Mouse (Mus musculus) heart, adult 11 months (tissue): ENCODE measurements at regions not wholly inside any gene's neighbourhood (a gene's known extent, or its start where the extent isn't known, plus 50 kb on each side); places are given as distances from the start of the nearest gene placed in this dataset.
A peak's percentile ranks its signal among the peaks of the same experiment; 100 is the strongest.

Source experiments
- DNase-seq: peaks from one replicate; pipeline ENCODE4 v3.0.0; 2022

DNA sequence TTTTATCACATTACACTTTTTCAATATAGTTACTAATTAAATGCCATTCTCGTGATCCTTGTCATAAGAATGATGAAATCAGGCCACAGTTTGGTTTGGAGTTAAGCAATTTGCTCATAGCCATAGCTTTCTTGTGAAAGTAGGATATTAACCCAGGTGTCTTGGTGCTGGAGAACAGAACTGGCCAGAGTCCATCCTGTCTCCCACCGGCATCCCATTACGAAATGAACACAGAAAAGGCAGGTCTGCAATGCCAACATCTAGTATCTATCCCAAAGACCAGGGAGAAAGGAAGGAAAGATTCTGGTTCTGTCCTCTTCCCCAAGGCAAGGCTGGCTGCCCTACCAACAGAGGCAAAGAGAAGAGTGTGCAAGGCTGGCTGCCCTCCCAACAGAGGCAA is 61.6 kb upstream of the Avpr1a start:
- DNase-seq, result peak; percentile 29

DNA sequence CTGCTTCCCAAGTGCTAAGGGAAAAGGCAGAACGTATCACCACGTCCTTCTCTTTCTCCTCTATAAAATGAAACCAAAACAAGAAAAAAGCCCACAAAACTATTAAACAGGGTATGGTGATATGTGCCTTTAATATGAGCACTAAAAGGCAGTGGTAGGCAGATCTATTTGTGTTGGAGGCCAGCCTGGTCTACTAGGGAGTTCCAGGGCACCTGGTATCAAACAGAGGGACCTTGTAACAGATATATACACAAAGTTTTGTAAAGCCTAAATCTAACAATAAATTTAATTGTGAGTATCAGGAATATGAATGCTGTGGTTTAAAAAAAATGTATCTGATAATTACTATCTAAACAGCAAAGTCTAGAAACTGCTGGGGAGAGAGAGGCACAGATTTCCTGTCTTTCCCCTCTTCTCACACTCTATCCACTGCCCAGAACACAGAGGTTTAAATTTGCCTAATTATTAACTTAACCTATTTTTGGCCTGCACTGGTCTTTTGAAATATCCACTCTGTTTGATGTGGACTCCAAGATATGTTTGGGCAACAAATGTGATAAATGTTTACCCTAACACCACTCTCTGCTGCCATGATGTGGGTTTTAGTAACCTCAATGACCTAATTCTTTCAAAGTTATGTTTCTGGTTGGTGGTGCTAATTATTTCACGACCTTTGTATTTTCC is 68.5 kb upstream of the Avpr1a start:
- DNase-seq, result no peak

DNA sequence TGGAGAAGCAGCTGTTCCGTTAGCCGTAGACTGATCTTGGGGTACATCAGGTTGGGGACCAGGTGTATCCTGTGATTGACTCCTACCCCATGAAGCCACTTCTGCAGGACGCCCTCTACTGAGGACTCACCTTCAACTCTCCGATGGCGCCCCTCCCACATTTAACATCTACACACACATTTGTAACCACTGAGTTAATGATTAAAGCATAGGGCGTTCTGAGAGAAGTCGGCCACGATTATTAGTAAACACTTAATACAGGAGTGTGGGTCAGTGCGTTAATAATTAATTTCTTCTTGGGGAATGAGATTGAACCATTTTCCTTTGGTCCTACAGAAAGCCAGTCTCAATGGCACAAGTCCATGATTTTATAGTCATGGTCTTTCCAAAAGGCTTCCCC is 105.0 kb upstream of the Avpr1a start:
- no peak for DNase-seq

DNA sequence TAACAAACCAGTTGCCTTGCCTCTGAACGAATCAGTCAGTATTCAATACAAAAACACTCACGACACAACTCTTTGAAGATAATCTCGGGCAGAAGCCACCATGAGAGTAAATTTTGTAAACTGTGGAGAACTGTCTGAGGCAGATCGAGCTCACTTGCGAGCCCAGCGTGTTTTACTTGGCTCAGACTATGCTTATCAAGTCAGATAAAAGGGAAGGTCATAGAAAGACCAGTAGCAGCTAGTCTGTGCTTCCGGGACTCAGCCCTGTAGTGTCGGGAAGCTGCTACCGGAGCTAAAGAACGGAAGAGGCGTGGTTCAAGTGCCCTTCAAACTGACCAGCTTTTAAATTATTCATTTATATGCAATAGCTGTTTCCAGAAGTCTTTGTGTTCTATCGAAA is 105.9 kb upstream of the Avpr1a start:
- DNase-seq, result no peak

DNA sequence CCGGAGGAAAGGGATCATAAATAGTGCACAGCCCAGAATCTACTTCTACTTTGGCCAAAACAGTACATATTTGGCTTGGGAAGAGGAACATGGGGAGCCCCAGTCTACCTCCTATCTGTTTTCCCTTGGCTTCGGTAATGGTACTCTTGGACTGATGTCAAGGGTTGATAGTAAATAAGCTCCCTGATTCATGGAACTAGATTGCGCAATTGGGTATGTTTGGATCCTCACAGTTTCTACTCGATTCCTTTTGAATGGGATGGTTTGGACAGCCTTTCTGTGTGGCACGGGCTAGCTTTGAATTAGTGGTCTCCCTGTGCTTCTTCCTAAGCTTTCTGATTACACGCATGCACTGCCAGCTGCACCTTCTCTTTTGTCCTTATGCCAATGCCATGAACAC is 121.4 kb upstream of the Avpr1a start:
- peak; percentile 84 for DNase-seq

DNA sequence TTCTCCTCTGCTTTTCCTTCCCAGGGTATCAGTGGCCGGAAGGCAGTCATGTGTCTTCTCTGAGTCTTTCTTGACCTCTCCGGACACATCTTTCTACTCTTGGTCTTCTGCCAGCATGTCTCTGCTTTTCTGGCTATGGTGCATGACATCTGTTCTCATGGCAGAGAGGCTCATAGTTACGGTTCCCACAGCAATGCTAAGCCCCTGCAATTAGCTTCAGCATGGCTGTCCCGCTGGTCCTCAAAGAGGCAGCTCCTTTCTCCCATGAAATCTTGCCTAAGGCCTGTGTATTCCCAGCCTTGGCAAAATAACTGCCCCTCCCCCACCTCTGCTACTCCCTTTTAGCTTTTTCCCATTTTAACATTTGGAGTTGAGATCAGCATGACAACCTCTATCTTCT is 129.4 kb upstream of the Avpr1a start:
- peak; percentile 96 for DNase-seq

DNA sequence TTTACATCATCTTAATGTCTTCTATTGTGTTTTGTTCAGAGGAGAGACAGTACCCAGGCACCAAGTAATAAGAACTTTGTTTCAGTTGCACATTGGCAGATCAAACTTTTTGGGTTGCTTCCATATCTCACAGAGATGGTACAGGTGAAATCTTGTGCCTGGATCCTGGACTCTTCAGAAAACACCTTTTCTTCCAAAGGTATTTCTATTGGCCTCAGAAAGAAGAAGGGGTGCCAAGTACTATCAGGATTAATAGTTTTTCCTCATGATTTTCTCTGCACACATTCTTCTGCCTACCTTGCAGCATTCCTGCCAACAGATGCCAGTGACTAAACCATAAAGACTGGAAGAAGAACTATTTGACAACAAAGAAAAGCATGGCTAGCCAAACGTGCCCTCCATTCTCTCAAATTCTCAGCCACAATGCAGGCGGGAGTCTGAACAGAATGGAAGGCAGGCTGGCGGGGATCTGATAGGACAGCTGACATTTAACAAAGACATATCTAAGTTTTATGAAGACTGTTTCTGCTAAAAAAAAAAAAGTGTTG is 137.6 kb upstream of the Avpr1a start:
- DNase-seq, result no peak

DNA sequence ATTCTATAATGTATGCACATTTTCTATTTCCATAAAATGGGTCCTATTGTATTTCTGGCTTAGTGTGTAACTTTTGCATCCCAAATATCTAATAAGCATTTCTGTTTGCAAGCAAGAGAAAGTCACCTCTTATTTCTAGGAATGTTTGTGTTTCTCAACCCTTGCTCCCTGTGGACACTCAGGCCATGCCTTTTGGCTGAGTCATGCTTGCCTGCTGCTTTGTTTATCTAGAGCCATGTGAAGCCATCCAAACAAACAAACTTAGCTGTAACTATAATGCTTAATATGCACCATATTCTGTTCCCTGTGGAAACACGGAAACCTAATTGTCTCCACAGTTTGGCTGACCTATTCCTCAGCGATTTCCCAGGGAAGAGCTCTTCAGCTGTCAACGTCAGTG is 139.6 kb upstream of the Avpr1a start:
- DNase-seq, result peak; percentile 91

DNA sequence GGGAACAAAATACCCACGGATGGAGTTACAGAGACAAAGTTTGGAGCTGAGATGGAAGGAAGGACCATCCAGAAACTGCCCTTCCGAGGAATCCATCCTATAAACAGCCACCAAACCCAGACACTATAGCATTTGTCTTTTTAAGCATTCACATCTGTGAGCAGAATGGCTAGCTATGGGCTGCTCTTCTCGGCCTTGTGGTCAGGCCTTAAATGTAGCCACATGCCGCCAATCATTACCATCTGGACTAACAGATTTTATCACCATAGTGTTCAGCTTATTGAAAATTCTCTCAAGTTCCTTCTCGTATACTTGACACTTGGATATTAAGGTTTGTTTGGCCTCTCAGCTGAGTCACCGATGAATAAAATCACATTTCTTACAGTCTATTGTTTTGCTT is 146.0 kb upstream of the Avpr1a start:
- no peak for DNase-seq

DNA sequence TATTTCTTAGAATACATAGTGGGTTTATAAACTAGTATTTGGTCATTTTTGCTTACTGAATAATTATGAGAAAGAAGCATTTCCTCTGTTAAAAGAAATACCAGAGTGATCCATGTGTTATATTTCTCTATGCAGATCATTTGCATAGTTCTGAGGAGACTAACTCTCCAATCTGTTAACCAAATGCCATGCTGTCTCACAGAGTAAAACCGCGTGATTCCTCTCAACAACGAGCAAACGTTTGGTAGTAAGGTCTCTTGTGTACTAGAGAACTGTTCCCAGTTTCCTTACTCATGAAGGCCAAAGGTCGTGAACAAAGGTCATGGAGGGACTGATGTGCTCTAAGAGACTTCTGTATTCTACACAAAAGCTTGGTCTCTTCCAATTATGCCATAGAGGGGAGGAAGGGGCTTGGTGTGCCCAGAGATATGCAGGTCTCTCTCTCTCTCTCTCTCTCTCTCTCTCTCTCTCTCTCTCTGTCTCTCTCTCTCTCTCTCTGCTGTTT is 152.3 kb upstream of the Avpr1a start:
- DNase-seq, result no peak

DNA sequence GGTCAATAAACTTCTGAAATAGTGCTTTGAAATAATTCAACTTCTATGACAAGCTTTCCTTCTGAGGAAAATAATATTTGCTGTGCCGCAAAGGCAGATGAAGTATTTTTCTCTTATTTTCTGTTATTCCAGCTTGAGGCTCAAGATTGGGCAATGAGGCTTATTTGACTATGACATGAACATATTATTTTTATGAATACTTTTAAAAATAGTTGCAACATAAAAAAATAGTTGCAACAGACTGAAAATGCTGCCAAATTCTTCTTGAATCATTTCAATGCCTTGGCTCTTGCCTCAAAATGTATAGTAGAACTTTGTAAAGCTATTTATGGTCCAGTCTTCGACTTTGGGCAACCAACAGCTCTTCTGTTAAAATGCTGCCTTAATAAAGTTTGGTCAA is 156.7 kb upstream of the Avpr1a start:
- no peak for DNase-seq

DNA sequence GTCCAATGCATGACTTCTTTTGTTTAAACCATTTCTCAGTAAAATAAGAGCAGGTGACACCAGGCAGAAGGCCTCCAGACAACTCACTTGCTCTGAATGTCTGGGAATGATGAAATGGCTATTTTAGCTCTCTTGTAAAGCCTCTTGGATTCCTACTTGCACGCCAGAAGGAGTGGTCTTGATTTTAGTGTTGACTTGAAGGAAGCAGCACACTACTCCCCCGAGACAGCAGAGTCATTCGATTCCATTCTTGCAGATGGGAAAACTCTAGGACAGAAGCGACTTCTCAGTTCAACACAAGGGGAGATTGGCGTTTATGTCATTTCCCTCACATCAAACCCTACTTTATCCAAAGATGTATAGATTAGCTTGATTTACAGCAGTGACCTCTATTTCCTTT is 157.2 kb upstream of the Avpr1a start:
- peak; percentile 93 for DNase-seq

DNA sequence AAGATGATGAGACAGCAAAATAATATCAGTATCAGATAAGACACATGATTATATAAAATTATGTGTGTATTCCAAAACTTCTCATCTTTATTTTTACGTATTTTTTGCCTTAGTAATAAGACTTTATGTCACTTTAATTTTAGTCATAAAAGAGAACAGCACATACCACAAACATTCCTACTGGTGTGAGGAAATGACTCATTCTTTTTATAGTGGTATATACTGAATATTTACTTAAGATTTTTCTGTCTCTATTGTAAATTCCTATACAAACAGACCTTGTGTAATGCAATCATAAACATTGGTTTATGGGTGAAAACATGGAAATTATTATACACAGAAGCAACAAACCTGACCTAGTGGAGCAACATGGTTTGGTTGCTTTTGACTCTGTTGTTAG is 173.4 kb upstream of the Avpr1a start:
- no peak for DNase-seq

DNA sequence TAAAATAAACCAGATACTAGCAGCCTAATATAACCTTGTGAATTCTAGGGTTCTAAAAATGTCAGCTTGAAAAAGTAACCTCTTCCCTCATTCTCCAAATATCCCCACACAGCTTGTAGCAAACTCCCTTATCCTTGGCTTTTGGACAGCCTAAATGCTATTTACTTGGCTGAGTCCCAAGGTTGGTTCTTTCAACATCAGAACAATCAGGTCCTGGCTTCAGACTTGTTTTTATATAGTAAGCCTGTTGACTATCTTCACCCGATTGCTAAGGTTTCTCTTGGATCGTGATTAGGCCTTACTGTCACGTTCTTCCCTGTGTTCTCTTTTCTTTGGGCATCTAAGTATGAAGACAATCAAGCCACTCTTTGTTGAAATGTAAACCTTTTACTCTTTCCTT is 174.1 kb upstream of the Avpr1a start:
- no peak for DNase-seq

DNA sequence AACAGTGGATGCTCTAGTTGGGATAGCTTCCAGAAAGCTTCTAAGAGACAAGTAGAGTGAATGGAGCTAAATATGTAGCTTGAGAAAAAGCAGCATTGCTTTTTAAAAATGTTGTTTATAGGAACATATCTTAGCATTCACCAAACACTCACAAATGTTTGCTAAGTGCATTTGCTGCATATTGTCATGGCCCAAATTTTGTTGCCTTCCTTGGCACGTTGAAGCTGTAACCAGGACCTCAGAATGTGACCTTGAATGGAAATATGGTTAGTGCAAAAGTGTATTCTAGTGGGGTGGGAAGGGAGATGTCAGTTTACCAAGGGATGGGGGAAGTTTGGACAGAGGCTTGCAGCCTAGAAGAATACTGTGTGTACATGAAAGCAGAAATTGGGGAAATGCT is 166.9 kb upstream of the Rxylt1 start:
- DNase-seq, result peak; percentile 37

DNA sequence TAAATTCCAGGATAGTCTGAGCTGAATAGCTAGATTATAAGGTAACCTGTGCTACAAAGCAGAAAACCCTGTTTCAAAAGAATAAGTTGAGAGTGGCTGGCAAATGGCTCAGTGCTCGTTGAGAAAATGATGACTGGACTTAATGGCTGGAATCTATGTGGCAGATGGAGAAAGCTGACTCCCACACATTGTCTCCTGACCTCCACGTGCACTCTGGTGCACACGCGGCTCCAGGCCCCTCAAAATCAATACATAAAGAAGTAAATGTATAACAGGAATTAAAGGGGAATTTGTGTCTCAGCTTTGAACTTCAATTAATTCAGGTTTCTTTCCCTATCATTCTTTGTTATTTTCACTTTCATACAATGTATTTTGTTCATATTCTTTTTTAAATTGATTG is 162.2 kb upstream of the Rxylt1 start:
- peak; percentile 4 for DNase-seq

DNA sequence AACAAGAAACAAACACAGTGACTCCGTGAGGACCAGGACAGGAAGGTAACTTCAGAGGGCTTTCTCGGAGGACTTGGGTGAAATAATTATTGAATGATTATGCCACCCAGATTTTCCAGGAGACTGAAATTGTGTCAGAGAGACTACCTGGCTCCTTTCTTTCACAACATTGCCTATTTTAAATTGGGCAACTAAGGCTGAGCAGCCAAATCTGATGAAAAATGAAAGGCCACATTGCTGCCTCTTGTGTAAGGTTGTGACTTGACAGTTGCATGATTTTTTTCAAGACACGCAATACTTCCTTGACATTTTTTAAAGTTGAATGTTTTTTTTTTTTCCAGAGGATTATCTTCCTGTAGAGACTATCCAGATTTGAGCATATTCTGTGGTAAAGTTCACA is 161.5 kb upstream of the Rxylt1 start:
- DNase-seq, result peak; percentile 49

DNA sequence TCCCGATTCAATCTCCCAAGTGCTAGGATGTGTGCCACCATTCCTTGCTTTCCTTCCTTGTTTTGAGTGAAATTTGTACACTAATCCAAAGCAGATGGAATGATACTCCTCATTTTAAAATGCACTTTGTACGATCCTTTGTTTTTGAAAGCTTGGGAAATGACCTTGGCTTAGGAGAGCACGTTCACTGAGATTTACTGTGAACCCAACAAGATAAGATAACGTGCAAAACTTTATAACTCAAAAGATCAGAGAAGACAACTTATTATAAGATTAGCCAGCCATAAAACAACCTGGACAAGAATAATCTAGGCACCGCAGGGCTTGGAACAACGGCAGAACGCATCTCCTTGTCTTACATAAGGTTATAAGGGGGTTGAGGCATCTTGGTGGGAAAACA is 134.6 kb upstream of the Rxylt1 start:
- DNase-seq, result no peak

DNA sequence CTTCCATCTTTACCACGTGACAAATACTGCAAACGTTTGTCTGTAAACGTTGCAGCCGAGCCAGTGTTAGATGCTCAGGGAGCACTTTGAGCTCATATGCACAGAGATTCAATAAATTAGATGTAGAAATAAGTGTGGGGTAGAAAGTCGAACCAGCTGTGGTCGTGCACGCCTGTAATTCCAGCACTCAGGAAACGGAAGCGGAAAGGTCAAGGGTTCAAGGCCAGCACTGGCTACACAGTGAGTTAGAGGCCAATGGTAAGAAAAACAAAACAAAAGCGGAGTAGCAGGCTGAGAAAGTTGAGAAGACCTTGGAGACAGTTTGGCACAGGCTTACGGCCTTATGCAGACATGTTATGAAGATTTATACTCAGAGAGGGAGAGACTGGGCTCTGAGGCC is 133.6 kb upstream of the Rxylt1 start:
- peak; percentile 86 for DNase-seq

DNA sequence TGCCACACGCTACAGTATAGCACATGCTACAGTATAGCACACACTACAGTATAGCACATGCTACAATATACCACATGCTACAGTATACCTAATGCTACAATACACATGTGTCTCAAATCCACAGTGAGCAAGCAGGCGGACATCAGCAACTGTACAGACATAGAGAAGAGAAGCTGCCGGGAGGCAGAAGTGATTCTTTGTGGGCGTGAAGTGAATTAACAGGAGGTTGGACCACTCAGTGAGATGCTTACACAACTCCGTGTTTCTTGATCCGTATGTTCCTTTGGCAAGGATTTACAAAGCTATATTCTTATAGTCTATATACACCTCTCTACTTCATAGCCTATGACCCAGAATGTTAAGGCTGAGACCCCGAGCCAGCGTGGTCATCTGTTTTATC is 128.5 kb upstream of the Rxylt1 start:
- peak; percentile 43 for DNase-seq

DNA sequence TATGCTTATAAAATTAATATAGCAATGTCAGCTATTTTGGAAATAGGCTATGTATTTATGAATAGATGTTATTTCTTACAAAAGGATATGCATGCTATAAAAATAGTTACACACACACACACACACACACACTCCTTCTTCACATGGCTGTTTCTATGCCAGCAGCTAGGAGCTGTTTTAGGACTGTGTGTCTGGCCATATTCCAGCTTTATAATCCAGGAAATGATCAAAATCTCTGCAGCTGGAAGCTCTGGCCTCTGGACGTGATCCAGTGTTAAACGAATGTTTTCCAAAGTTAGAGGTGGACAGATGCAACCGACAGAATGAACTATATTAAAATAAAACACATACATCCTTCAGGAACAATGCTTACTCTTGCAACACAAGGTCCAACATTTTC is 125.9 kb upstream of the Rxylt1 start:
- DNase-seq, result no peak

DNA sequence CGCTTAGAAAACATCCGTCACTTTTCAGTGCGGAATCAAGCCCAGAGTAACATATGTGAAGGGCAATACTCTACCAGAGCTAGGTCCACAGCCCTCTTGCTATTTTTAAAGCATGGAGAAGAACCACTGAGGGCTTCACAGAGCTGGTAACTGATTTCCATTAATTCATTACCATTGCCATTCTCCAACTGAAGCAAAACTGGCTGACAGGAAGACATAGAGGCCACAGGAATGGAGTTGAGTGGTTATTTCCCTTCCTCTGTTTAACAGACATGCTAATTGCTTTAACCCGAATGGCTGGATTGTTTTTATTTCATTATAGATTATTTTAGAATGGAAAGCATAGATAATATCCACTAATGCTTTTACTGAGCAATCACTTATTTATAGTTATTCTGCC is 120.4 kb upstream of the Rxylt1 start:
- no peak for DNase-seq

DNA sequence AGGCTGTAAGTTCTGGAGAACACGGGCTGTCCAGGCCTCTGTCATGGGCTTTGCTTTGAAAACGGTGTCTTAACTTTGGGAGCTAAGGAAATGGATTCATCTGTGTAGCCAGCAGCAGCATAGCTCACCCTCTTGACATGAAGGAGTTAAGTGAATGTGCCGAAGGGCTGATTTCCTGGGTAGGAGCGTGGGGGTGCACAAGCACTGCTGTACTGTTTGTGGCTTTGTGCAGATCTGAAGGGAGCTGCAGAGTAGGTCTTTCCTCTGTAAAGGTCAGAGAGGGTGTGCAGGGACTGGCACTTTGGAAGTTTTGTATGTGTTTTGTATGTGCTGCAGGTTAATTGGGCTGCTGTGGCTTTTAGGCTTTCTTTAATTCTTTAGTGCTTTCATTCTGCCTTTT is 102.6 kb upstream of the Rxylt1 start:
- DNase-seq, result no peak

DNA sequence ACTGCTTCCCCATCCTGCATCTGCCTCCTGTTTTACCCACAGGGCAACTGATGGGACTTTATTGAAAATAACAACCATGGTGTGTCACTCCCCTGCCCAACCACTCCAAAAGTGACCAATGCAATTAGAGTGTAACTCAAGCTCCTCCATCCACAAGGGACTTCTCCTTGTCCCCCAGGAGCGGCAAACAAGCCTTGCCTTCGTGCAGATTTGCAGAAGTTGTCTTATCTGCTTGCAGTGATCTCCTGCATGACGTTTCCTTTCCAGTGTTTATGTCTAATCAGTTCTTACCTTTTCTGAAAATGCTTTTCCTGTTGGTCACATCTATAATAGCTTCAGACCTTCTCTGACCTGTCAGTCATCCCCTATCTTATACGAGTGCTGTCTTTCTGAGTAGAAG is 100.5 kb upstream of the Rxylt1 start:
- no peak for DNase-seq

DNA sequence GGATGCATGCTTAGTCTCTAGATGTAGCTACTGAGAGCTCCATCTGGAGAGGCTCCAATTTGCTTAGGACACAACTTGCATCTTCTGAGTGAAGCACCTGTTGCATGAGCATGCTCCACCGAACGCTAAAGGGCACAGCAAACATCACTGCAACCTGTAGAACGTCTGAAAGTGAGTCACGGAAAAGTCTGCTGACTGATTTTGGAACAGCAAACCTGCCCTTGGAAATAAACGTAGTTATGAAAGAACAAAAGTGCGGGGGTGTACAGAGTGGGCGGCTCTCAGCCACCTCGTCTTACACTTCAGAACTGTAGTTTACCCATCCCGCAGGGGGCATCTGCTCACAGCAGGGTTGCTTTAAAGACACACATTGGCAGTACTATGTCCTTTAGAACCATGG is 97.0 kb upstream of the Rxylt1 start:
- DNase-seq, result no peak
